Mouse (Mus musculus) 416B (cell line): Measurements from ENCODE around the gene Banf1.
"Not testable (repeated sequence)": the region's sequence is repeated elsewhere in the genome, so short reads cannot be mapped to it uniquely, and the experiment has no call there.

Source experiments
- DNase-seq: peaks from one replicate; pipeline ENCODE4 v3.0.0; 2011; ENCODE audit warnings: low read depth

Banf1 gene

DNA sequence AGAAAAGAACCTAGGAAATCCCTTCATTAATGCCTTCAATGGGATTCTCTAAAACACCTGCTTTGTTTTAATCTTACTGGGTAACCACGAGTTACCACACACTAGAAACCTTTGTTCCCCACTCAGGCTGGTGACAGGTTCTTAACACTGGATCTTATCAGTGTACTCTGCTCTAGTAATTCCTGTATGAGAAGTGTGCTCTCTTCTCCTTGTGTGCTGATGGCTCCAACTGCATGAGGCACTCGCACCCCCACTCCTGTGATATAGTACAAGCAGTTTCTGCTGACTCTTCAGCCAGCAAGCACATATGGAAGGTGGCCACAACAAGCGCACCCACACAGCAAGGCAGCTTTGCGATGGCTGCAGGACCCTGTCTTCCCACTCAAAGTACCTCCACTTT lies 7.2 kb upstream of the Banf1 start:
- DNase-seq, result no peak

DNA sequence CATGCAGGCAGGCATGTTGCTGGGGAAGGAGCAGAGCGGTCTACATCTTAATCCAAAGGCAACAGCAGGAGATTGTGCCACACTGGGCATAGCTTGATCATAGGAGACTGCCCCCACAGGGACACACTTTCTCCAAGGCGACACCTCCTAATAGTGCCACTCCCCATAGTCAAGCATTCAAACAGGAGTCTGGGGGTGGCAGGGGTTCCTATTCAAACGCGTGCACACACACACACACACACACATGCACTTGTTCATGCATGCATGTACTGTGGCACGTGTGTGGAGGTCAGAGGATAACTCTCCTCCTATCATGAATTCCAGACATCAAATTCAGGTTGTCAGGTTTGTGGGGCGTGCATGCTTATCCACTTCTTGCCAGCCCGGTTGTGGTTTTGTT lies 5.8 kb upstream of the Banf1 start:
- no peak for DNase-seq

DNA sequence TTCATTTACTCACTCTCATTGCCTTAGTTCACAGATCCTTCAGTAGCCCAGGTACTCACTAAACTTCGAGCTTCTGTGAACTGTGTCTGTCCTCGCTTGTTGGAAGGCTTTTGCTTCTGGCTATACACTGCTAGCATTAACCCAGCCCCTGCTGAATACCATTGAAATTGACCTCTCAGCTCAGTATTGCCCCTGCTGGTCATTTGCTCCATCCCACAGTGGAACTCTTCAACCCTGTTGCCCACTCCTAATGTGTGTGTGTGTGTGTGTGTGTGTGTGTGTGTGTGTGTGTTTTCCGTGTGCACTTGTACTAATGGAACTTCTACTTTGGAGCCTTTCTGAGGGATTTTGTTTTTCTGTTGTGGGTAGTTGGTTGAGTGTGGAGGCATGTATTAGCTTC lies 4.0 kb upstream of the Banf1 start:
- no peak for DNase-seq

DNA sequence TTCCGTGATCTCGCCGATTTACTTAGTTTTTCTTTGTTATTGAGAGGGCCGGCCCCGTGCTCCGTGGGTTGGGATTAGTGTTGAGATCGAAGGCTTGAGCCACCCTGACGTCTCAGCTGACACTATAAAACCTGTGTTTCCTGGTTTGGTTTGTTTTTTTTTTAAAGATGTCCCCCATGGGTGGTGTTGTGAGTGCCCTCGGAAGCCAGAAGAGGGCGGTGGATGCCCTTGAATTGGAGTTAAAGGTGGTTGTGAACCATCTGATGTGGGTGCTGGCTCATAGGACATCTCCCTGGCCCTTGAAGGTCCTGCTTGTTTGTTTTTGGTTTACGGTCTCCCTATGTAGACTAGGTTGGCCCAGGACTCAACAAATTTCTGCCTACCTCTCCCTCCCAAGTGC lies 487 bp upstream of the Banf1 start:
- peak; percentile 68 for DNase-seq

DNA sequence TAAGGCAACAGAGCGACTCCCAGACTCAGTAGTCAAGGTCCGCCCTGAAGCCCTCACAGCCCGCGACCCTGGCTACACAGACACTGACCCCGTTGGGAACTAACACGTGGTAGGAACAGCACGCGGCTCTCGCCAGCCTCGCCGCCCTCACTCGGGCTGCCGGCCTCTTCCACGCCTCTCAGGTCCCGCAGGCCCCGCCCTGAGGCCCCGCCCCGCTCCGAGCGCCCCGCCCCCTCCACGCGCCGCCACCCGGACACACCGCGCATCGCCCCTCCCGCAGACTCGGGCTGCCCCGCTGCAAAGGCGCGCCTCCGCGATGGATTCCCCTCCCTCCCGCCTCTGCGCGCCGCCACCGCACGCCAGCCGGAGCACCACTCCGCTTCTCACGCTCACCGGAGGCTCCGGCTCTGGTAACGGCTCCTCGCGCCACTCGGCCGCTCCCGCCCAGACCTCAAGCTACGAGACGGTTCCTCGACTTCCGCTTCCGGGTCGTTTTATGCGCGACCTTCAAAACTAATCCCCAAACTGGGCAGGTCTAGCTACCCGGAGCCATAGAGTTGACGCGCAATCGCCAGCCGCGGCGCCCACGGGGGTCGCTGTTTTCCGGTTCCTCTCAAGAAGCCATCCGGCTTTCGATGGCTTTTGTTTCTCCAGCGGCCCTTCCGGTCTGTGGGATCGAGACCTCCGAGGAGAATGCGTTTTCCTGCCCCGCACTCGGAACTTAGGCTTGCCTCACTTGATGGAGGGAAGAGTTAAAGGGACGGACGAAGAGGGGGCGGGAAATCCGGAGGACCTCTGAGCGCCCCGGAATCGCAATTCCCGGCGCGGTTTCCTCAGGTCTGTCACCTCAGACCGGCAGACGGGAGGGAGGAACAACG lies 554 bp downstream of the Banf1 start, which contains the start of gene Eif1ad:
Eif1ad (plus strand) TSS at position 567 of the 878 bp plus-strand sequence.
- DNase-seq, result peak; percentile 99

DNA sequence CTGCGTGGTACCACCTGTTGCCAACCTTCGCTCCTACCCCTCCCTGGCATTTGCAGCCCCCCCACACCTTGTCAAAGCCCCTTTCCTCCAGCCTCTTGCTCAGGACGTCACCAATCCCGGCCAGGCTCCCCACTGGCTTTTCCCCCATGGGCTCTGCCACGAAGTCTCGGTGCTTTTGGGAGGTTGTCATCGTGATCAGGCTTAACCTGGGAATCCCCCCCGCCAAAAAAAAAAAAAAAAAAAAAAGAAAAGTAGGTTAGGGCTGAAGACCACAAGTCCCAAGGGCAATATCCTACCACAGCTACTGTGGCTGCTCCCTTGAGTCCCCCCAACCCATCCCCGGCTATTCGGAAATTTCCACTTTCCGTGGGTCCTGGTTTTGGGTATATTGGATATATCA lies 1.2 kb downstream of the Banf1 start:
- no peak for DNase-seq

DNA sequence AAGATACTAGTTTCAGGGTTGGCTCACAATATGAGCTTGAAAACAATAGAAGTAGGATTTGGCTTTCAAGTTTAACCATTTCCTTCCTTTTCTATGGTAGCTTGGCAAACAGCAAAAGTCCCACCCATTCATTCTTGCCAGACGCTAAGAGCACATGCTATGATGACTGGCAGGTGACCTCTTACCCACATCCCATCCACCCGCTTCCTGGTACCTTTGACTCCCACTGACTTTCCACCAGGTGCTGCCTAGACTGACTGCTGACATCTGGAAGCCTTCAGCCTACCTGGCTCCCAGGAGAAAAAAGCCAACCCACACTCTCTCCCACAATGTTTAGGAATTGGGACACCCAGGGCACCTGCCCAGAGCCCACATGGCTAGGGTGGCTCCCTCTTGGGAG lies 2.8 kb downstream of the Banf1 start:
- DNase-seq, result peak; percentile 50

DNA sequence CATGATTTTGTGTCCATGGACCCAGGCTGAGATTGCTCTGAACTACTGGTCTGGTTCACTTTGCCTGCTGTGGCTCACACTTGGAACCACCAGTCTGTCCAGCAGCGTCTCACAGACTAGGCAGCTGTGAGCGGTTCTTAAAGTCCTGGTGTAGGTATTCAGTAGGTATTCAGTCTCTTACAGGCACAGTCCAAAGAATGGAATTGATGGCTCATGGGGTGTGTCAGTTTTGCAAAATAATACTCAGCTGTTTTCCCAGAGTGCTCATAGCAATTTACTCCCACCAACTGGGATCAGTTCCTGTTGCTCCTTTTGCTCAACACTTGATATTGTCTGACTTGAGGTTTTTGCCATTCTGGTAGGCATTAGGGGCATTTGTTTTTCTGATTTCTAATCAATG lies 4.8 kb downstream of the Banf1 start:
- DNase-seq, result no peak

DNA sequence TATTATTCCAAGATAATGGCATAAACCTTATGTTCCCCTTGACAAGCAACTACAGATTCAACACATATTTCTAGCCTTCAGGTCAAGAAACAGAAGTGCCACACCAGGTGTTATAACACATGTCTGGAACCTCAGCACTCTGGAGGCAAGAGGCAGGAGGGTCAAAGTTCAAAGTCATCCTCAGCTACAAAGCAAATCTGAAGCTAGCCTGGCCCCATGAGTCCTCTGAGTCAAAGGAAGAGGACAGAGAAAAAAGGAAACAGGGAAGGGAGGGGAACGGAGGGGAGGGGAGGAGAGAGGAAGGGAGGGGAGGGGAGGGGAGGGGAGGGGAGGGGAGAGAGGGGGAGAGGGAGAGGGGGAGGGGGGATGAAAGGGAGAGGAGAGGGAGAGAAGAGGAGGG lies 10.9 kb downstream of the Banf1 start:
- DNase-seq, result peak; percentile 71

DNA sequence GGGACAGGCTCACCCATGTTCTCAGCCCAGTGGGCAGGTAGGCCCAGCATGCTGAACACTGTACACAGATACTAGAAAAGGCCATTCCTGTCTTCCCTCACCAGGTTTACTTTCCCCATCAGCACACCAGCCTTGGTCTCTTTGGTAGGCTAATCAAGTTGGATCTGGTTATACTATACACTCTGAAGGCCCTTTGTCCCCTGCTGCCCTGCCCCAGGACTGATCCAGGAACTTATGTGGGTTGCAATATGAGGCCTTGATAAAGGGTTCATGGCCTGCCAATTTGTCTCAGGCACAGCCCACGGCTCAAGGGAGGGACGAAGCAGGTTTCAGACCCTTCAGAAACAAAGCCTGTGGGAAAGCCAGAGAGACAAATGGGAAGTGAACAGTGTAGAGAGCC lies 13.4 kb downstream of the Banf1 start:
- DNase-seq, result no peak

DNA sequence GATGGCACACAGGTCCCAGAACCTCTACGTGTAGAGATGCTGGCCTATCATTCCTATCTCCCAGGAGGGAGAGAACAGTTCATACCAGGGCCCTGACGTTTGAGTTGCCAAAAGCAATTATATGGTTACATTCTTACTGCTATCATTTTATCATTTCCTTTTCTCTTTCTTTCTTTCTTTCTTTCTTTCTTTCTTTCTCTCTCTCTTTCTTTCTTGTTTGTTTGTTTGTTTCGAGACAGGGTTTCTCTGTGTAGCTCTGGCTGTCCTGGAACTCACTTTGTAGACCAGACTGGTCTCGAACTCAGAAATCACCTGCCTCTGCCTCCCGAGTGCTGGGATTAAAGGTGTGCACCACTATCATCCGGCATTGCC lies 17.5 kb downstream of the Banf1 start, which contains the start of gene Cst6:
Cst6 (minus strand) TSS at position 73 of the 372 bp plus-strand sequence.
- DNase-seq, result not testable (repeated sequence)

DNA sequence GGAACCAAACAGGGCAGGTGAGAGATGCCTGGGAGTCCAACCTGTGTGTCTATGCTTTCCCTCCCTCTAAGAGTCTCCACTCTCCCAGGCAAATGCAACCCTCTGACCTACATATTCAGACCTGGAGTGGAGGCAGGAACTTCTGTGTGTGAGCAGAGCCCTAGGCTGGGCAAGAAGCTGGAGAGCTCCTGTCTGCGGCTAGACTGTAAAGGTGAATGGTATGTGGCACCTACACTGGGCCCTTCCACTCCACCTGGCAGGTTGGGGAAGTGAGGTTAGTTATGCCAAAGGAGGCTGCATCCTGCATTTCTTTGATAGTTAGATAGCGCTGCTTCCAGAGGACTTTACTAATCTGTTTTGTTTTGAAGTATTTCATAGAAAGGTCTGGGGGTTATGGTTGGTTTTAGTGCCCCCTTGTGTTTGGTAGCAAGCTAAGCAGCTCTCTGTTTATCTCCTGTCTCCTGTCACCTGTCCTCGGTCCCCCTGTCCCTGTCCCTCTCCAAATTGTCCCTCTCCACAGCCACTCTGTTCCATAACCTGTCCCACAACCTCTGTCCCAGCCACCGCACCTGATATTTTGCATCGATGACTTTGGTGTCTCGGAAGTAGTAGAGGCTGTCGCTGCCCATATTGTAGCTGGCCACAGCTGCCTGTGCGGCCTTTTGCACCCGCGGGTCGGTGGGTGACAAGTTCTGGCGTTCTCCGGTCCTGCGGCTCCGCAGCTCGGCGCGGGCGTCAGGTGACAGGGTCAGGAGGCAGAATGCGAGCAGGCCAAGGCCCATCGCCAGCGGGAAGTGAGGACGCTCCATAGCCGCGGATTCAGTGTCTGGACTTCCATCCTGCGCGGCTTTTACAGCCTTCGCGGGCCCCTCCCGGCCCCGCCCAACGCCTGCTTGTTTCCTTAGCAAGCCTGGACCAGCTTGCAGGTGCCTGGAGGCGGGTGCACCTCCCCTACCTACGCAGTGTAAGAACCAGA lies 18.2 kb downstream of the Banf1 start:
- peak; percentile 54 for DNase-seq

DNA sequence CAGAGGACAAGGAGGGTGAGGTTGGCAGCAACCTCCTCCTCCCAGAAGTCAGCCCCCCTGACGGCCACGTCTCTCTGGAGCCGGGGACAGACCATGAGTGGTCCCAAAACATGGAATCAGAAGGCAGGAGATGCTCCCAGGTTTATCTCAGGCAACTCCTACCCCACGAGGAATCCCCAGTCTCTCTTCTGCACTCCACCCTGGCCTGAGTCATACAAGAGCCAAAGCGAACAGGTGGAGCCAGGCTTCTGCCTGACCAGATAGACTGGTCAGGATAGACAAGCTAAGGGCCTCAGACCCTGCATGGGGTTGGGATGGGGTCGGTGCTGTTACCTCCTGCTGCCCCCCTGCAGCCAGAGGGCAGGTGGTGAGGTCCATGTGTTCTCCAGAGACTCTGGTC lies 18.9 kb downstream of the Banf1 start:
- DNase-seq, result no peak

DNA sequence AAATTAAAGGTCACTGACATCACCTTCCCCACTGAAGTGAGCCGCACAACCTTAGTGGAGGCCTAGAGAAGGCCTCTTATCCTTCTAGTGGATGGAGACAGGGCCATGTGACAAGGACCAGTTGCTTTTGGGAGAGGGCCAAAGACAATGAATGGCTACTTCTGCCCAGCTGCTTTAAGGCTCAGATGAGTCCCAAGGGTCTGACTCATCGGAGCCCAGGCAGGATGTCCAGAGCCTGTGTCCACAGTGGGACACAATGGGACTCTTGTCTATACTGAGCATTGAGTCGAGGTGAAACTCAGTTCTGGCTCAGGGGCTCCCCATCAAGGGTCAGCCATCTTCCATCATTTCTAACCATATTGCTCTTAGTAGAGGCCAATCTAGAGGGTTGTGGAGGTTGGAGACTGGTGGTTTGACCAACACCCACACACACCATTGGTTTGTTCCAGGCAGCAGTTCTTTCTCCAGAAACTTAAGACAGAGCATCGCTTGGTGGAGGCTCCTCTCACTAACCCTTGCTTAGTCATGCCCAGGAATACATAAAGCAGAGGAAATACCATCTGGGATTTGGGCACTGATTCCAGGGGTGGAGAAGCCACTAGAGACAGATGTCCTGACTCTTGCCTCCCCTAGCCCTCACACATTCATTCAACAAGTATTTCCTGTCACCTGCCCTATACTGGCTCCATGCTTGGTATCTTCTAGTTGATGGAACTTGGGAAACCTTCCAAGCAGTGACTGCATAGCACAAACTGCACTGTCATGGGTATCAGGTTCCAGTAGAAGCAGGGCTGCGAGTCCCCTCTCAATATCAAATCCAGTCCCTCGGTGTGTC lies 21.5 kb downstream of the Banf1 start:
- DNase-seq, result peak; percentile 52

DNA sequence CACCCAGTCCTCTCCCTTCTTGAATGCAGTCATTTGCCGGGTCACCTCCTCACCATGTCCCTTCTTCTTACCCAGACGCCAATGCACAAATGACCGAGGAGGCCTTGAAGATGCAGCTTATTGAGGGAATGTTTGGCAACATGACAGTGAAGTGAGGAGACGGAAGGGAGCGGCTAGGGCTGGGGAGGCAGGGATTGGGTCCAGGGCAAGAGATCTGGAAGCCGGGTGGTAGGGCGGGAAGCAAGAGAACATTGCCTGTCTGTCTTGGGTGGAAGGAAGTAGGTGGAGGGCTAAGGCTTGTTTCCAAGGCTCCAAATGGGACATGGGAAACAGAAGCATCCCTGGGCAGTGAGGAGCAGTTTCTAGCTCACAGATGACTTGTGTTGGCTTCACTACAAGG lies 25.6 kb downstream of the Banf1 start:
- DNase-seq, result no peak

DNA sequence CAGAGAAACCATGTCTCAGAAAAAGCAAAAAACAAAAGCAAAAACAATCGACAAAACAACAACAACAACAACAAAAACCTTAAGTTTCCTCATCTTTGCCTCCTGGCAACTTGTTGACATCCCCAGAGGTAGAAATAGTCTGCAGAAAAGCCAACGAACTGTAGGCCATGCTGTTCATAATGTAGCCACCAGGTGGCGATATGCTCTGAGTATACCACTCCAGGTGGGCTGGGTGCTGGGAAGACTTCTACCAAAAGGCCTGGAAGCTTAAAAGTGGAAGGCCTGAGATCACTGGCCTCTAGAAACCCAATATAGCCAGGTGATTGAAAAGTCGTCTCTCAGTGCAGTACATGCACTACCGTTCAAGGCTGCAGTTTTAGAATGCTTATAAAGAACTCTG lies 29.0 kb downstream of the Banf1 start:
- peak; percentile 79 for DNase-seq

DNA sequence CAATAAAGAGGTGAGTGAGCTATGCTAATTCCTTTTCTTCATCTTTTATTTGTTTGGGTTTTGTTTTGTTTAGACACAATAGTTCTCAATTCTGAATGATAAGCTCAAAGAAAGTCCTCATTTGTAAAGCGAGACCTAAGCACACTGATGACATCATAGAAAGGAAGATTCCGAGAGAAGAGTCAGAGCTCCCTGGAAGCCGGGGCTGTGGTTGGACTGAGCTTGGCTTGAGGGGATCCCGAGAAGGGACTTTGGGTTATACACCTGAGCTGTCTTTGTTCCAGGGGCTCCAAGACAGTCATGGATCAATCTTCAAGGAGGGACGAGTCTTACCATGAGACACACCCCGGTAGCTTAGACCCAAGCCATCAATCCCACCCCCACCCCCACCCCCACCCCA lies 31.5 kb downstream of the Banf1 start, which contains the start of gene Catsper1:
Catsper1 (plus strand) TSS at position 301 of the 400 bp plus-strand sequence.
- DNase-seq, result no peak

DNA sequence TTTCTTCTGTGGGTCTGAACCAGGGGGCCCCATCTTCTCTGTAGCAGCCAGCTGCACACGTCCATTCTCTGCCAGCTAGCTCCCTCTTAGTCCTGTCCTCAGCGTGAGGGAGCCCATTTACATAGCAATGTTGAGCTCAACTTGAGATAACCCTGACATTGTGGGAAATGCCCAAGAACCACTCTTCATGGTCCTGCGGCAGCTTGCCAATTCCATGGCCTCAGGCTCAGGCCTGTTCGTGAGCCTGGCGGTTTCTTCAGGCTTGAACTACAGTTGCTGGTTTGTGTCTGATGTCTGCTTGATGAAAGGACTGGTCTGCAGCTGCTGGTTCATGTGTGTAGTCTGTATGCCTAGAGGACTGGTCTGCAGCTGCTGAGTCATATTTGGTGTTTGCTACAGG lies 32.2 kb downstream of the Banf1 start:
- DNase-seq, result no peak

DNA sequence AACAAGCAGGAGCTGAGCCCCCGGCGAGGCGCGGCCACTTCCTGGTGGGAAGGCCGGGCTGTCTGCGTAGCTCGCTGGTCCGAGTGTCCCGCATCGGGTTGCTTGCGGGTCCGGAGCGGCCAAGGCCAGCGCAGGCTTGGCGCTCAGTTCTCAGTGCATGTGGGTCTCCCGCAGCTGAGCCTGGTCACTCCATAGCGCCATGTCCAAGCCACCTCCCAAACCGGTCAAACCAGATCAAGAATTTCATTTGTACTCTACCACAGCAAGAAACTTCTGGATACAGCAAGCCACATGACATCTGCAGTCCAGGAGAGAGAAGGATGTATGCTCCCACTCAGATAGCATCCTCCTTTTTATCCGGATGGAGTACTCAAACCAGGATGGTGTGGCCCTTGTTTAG lies 39.0 kb downstream of the Banf1 start:
- DNase-seq, result no peak

DNA sequence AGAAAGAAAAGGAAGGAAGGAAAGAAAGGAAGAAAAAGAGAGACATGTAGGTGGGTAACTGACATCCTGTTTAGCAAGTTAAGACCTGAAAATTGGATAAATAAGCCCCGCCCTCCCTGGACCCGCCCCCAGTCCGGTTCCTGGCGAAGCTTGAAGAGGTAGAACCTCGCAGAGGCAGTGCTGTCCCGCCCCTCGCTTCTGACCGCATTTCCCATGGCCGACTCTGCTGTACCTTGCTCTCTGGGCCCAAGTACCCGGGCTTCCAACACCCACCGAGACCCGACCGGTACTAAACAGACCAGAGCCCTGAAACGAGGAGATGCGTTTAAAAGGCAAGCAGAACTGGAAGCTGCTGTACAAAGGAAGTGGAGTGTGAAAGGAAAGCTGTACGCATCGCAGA lies 43.2 kb downstream of the Banf1 start:
- no peak for DNase-seq
